Mouse (Mus musculus) liver, adult 2 months (tissue): ENCODE measurements at regions not wholly inside any gene's neighbourhood (a gene's known extent, or its start where the extent isn't known, plus 50 kb on each side); places are given as distances from the start of the nearest gene placed in this dataset.

ENCODE experiments used
- DNase-seq: peaks from one replicate; pipeline ENCODE4 v3.0.0-alpha.2; 2011; ENCODE audit warnings: low read depth, low spot score; ENCODE audit errors: extremely low read depth
- H3K27ac ChIP-seq: fragments of 200-500 bp; replicated peaks from 2 replicates; pipeline ENCODE4 v1.5.1; 2012; ENCODE audit warnings: low read depth, mild to moderate bottlenecking, control low read depth, inconsistent platforms, low read length; ENCODE audit not compliant: insufficient read depth
- H3K27me3 ChIP-seq: fragments of 200-500 bp; 2 replicates; pipeline ENCODE4 v1.6.1; 2012; ENCODE audit warnings: mild to moderate bottlenecking, moderate library complexity, low read length, inconsistent platforms; ENCODE audit not compliant: control insufficient read depth, insufficient read depth
- H3K36me3 ChIP-seq: fragments of 200-500 bp; 2 replicates; pipeline ENCODE4 v1.6.1; 2012; ENCODE audit warnings: low read length, inconsistent platforms; ENCODE audit not compliant: control insufficient read depth, insufficient read depth
- H3K4me1 ChIP-seq: fragments of 200-500 bp; 2 replicates; pipeline ENCODE4 v1.6.1; 2011; ENCODE audit warnings: low read length; ENCODE audit not compliant: control insufficient read depth, insufficient read depth
- H3K4me3 ChIP-seq: fragments of 200-500 bp; 2 replicates; pipeline ENCODE4 v1.5.1; 2011; ENCODE audit warnings: low read depth, mild to moderate bottlenecking, control low read depth, low read length, moderate library complexity; ENCODE audit not compliant: insufficient read depth
- H3K79me2 ChIP-seq: fragments of 200-500 bp; 2 replicates; pipeline ENCODE4 v1.6.1; 2012; ENCODE audit warnings: inconsistent platforms, mild to moderate bottlenecking, low read length, moderate library complexity; ENCODE audit not compliant: control insufficient read depth, insufficient read depth
- H3K9ac ChIP-seq: fragments of 200-500 bp; 2 replicates; pipeline ENCODE4 v1.6.1; 2012; ENCODE audit warnings: low read depth, mild to moderate bottlenecking, control low read depth, inconsistent platforms, low read length
- CTCF ChIP-seq: fragments of 200-500 bp; IDR thresholded peaks from 2 replicates; pipeline ENCODE4 v1.5.1; 2011; ENCODE audit warnings: low read depth, low read length, control low read depth
- POLR2A ChIP-seq: fragments of 200-500 bp; IDR thresholded peaks from 2 replicates; pipeline ENCODE4 v1.6.1; 2011; ENCODE audit warnings: low read length, control low read depth; ENCODE audit not compliant: insufficient read depth; ENCODE audit errors: extremely low read depth
- WGBS: fragments of 180-500 bp; shearing (Covaris S2); methylation state at CpG from one replicate; pipeline ENCODE4 v1.1.7; 2018; 5-methylcytosine and 5-hydroxymethylcytosine counted together

DNA sequence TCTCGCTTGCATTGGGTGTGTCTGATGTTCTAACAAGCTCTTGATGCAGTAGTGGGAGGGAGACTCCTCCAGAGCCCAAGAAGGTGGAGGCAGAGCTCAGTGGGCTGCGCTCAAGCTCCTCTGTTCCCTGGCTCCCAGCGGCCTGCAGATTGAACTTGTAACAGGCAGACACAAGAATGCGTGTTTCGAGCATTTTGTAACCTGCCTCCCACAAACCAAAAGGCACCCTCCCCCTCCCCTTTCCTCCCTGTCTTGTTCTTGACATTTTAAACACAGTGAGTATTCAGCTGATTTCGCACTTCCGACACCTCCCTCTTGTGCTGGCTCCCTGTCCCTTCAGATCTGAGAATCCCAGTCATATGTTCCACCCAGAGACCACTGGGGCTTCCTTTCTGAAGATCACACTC, 207.7 kb upstream of the Serp2 start:
- 81% methylated on average over 7 of the region's 7 CpGs for WGBS
- no peak overlapping the region for H3K27ac ChIP-seq
- TF ChIP-seq CTCF (no peak), POLR2A (no peak)
- no peak overlapping the region for H3K9ac ChIP-seq
- H3K4me1 ChIP-seq = no peaks in the 10 kb centered on the region
- no peaks in the 10 kb centered on the region for H3K36me3 ChIP-seq
- H3K4me3 ChIP-seq = no peak overlapping the region
- no peaks in the 10 kb centered on the region for H3K27me3 ChIP-seq
- no peaks in the 10 kb centered on the region for H3K79me2 ChIP-seq
- no peak for DNase-seq

DNA sequence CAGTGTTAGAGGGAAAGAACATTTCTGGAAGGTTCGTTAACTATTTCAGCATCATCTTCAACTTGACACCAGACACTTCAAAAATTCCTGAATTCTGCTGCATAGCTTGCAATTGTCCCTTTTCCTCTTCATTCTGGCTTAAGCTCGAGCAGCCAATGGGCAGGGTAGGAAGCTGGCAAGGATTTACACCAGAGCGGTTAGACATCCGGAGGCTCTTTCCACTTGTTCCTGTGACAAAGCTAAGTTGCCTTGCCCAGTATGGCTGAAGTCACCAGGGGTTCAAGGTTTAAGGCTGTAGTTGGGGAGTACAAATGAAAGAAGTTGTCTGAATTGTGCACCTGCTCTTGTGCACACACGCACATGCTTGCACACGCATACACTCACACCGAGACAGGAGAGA, 206.8 kb upstream of the Serp2 start:
- Histone ChIP-seq H3K36me3 (no peaks in the 10 kb centered on the region), H3K27me3 (no peaks in the 10 kb centered on the region), H3K4me1 (no peaks in the 10 kb centered on the region), H3K4me3 (no peak overlapping the region), H3K79me2 (no peaks in the 10 kb centered on the region), H3K27ac (no peak overlapping the region), H3K9ac (no peak overlapping the region)
- DNase-seq = no peak
- TF ChIP-seq POLR2A (no peak), CTCF (no peak)
- WGBS = 82% methylated on average over 7 of the region's 7 CpGs

DNA sequence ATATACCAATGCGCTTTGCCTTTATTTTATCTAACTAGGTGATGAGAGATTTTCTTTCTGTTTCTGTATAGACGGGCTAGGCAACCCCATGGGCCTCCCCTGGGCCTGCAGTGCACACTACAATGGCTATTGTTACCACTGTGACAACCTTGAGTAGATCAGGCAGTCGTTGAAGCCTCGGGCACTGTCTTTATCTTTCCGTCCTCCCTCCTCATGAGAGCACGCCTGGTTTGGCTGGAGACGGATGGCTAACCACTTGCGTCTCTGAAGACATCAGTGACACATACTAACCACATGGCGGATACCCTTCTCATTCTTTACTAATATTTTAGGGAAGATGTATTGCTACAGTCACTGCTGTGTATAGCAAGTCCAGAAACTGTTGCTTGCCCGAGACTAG, 206.1 kb upstream of the Serp2 start:
- Histone ChIP-seq H3K4me1 (no peaks in the 10 kb centered on the region), H3K4me3 (no peak overlapping the region), H3K27me3 (no peaks in the 10 kb centered on the region), H3K27ac (no peak overlapping the region), H3K9ac (no peak overlapping the region), H3K36me3 (no peaks in the 10 kb centered on the region), H3K79me2 (no peaks in the 10 kb centered on the region)
- TF ChIP-seq POLR2A (no peak), CTCF (no peak)
- no peak for DNase-seq
- WGBS = 90% methylated on average over 10 of the region's 10 CpGs

GRCm38 (mm10) chr14:76761691-76762090, 205.0 kb upstream of the Serp2 start:
- no peak for DNase-seq
- Histone ChIP-seq H3K79me2 (no peaks in the 10 kb centered on the region), H3K9ac (no peak overlapping the region), H3K36me3 (no peaks in the 10 kb centered on the region), H3K4me1 (no peaks in the 10 kb centered on the region), H3K27me3 (no peaks in the 10 kb centered on the region), H3K4me3 (no peak overlapping the region), H3K27ac (no peak overlapping the region)
- TF ChIP-seq CTCF (no peak), POLR2A (no peak)
- WGBS = 96% methylated on average over 11 of the region's 11 CpGs

DNA sequence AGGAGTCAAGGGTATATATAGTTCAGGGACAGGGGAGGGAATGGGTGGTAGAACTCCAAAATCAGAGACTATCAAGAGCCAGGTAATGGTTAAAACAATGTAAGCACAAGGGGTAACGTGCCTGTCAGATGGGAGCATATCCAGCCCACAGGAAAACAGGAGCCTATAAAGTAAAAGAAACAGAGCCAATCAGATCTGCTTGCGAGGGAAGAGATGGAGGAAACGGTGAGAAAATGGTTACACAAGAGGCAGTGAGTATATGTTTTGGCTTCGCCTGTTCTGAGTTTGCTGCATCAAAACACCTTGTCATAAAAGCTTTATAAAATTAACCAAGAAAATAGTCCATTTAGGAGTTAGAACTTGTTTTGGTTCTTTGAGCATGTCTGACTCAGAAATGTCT, 204.6 kb upstream of the Serp2 start:
- 96% methylated on average over 4 of the region's 4 CpGs for WGBS
- Histone ChIP-seq H3K27me3 (no peaks in the 10 kb centered on the region), H3K4me3 (no peak overlapping the region), H3K4me1 (no peaks in the 10 kb centered on the region), H3K36me3 (no peaks in the 10 kb centered on the region), H3K27ac (no peak overlapping the region), H3K9ac (no peak overlapping the region), H3K79me2 (no peaks in the 10 kb centered on the region)
- no peak for DNase-seq
- TF ChIP-seq CTCF (no peak), POLR2A (no peak)

GRCm38 (mm10) chr14:76760509-76761023, 203.9 kb upstream of the Serp2 start:
- no peak overlapping the region for H3K27ac ChIP-seq

More at GRCm38 (mm10) chr14:76760509-76761023, 203.9 kb upstream of the Serp2 start:
- Histone ChIP-seq H3K4me1 (no peaks in the 10 kb centered on the region), H3K9ac (no peak overlapping the region), H3K4me3 (no peak overlapping the region), H3K36me3 (no peaks in the 10 kb centered on the region), H3K27me3 (no peaks in the 10 kb centered on the region), H3K79me2 (no peaks in the 10 kb centered on the region)
- DNase-seq = no peak
- no peak for TF ChIP-seq CTCF
- TF ChIP-seq POLR2A = no peak
- WGBS = 81% methylated on average over 13 of the region's 13 CpGs
